Mouse (Mus musculus): ENCODE measurements around the gene Hivep3.
A peak's percentile ranks its signal among the peaks of the same experiment; 100 is the strongest.

The Hivep3 gene

GRCm38 (mm10) chr4:119761459-119762121 lies 28.0 kb downstream of the Hivep3 start:
- DNase-seq = no peak

GRCm38 (mm10) chr4:119762171-119762570 lies 28.6 kb downstream of the Hivep3 start:
- DNase-seq = no peak

- DNase-seq = no peak
These were observed 34.5 kb downstream of the Hivep3 start for GRCm38 (mm10) chr4:119768046-119768445.

DNA sequence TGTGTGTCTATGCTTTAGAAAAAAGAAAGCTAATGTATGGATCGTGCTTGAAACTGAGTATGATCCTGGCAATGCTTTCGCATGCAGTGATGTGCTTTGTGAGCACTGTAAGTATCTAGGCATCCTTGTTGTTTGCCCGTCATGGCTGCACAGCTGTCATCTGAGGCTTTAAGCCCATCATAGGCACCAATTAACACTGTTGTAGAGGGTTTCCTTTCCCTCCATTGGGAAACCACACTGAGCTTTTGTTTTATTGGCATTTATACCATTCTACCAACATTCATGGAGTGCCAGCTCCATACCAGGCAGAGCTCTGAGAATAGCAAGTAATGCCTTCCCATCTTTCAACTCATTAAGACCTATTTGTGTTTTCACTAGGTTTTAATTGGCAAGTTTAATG lies 42.3 kb downstream of the Hivep3 start:
- no peak for DNase-seq

- no peak for DNase-seq
These were observed 43.6 kb downstream of the Hivep3 start for GRCm38 (mm10) chr4:119777146-119777545.

- DNase-seq = no peak
These were observed 46.2 kb downstream of the Hivep3 start for GRCm38 (mm10) chr4:119779561-119780400.

- DNase-seq = no peak
These were observed 47.3 kb downstream of the Hivep3 start for GRCm38 (mm10) chr4:119780881-119781280.

GRCm38 (mm10) chr4:119784959-119785358 lies 51.4 kb downstream of the Hivep3 start:
- no peak for DNase-seq

- no peak for DNase-seq
These were observed 52.7 kb downstream of the Hivep3 start for GRCm38 (mm10) chr4:119786307-119786706.

DNA sequence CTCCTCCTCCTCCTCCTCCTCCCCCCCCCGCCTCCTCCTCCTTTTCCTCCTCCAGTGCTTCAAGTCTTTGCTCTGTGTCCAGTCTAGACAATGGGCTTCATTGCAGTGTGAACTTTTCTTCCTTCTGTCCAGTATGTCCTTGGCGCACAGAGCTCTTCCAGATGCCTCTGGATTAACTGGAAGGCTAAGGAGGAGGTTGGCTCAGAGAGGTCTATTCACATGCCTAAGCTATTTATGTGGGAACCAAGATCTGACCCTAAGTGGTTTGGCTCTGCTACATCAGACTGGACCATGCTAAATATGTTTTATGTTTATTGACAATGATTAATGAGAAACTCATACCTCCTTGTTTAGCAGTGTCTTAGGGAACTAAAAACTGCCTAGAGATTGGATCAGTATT lies 53.1 kb downstream of the Hivep3 start:
- no peak for DNase-seq

DNA sequence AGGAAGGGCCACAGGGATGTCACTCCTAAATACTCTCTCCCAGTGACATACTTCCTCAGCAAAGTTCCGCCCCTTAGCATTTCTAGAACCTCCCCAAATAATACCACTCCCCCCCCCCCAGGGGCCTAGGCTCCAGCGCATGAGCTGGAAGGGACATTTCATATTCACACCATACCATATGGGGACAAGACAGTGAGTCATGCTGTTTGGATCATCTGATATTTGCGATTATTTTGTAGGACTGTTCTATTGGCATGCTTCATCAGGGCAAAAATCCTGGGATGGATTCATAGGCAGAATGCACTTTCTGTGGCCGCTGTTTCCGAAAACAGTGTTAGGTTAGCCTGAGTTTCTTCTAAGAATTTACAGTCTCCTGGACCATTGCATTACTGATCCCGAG lies 55.2 kb downstream of the Hivep3 start:
- no peak for DNase-seq

GRCm38 (mm10) chr4:119789495-119790148 lies 56.0 kb downstream of the Hivep3 start:
- DNase-seq = no peak

GRCm38 (mm10) chr4:119798891-119799290 lies 65.3 kb downstream of the Hivep3 start:
- no peak for DNase-seq

DNA sequence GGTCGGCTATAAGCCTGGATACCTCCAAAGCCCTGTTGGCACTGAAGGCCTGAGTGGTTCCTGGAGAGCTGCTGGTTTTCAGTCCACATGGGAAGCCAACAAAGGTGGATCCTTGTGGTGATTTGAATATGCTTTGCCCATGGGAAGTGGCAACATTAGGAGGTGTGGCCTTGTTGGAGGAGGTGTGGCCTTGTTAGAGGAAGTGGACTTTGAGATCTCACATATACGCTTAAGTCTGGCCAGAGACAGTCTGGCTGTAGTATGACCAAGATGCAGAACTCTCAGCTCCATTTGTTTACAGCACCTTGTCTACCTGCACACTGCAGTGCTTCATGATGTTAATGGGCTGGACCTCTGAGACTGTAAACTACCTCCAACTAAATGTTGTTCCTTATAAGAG lies 73.0 kb downstream of the Hivep3 start:
- no peak for DNase-seq

- DNase-seq = no peak
These were observed 73.8 kb downstream of the Hivep3 start for GRCm38 (mm10) chr4:119807359-119807758.

DNA sequence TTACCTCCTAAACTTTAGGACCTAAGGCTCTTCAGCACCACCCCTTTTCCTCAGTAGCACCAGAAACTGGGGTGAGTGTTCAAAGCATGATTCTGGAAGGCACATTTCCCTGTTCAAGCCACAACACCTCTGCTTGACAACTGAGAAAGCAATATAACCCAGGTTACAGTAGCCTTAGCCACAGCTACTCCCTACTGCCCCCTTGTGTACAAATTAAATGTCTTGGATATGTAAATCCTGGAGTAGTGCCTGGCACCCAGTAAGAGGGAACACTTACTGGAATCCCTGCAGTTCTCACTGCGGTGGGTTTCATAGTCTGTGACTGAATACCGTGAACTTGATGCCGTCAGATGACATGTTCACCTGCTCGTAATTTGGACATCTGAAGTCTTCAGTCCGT lies 75.7 kb downstream of the Hivep3 start:
- DNase-seq = no peak

- DNase-seq = peak; percentile 27 to 34
These were observed 79.2 kb downstream of the Hivep3 start for GRCm38 (mm10) chr4:119812775-119813174.

DNA sequence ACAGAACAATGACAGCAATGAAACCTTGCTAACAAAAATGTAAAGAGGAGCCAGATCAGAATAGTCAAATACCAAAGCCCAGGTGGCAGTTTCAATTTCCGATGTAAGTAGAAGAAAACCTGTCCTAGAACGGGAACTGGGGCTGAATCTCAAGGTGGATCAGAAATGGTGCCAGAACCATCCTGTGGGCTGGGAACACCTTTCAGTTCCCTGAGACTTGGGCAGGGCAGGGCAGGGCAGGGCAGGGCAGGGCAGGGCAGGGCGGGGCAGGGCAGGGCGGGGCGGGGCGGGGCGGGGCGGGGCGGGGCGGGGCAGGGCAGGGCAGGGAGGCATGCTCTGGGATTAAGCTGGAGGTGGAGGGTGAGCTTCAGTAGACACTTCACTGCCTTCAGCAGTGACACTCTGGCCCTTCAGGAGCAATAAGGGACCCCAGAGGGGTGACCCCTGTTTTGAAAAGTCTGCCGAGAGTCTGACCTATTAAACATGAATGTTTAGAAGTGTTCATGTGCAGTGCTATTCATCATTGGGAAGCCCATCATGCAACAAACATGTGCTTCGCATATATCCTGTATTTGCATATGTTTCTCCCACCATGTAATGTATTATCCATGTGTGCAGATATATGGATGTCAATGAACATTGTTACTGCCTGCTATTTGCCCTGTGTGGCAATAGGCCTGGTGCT lies 80.1 kb downstream of the Hivep3 start:
- no peak for DNase-seq

DNA sequence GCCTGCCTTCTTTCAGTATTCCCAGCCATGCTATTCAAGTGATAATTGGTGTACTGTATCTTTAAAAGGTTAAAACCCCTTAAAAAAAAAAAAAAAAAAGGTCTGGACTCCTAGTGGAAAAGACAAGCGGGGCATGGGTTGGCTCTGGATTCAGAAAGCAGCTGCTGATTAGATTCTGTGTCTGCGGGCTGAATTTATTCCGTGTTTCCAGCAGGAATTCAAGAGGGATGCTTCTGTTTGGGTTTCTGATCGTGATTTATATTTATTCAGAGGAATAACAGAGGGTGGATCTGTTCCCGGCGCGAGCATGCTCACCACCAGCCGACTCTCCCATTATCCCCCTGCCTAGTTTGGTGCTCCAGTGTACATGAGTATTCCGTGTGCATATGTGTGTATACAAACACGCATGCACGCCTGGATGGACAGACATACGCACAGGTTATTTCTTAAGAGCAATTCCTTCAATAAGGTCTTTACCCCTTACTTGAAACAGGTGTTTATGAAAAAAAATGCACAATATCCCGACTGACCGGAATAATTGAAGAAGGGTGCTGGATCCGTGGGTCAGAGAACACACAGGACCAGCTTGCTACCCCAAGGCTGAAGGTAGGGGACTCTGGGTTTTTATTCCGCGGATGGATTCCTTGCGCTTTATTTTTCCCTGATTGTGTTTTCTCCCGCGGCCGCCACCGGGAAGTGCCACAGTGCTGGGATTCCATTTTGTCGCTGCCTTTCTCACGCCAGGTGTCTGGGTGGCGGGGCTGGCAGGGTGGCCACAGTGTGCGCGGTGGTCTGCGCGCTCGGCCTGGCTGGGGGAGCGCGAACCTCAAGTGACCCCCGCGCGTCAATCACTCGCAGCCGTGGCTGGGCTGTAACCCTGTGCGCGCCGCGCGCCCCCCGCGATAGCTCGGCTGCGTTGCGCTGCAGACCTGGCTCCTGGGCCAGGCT lies 80.9 kb downstream of the Hivep3 start:
- DNase-seq = no peak

- no peak for DNase-seq
These were observed 81.7 kb downstream of the Hivep3 start for GRCm38 (mm10) chr4:119815133-119815792.

- no peak for DNase-seq
These were observed 82.2 kb downstream of the Hivep3 start for GRCm38 (mm10) chr4:119815793-119816161.

Measured in thymus, adult 18-20 months (tissue).